Mouse (Mus musculus) thymus, postnatal 0 days (tissue): Measurements from ENCODE around the gene Wdr17. TPM values are rescaled to one million over a fixed set of nuclear protein-coding genes. Genes with fewer than 3 reads are reported as not detected.
A peak's percentile ranks its signal among the peaks of the same experiment; 100 is the strongest.
"Not testable (repeated sequence)": the region's sequence is repeated elsewhere in the genome, so short reads cannot be mapped to it uniquely, and the experiment has no call there.

ENCODE experiments used
- DNase-seq: peaks from one replicate; pipeline ENCODE4 v3.0.0-alpha.2; 2015; ENCODE audit warnings: low spot score
- polyA plus RNA-seq: library from polyadenylated mRNA; unstranded; fragments of >200 nt; fragmentation: Nextera tagmentation; extraction: Ambion mirVana; gene quantifications from 2 replicates; pipeline ENCODE4 v1.2.1, GENCODE M21; 2015

Gene Wdr17
- polyA plus RNA-seq, 1 experiment from 2014 or later: not detected

DNA sequence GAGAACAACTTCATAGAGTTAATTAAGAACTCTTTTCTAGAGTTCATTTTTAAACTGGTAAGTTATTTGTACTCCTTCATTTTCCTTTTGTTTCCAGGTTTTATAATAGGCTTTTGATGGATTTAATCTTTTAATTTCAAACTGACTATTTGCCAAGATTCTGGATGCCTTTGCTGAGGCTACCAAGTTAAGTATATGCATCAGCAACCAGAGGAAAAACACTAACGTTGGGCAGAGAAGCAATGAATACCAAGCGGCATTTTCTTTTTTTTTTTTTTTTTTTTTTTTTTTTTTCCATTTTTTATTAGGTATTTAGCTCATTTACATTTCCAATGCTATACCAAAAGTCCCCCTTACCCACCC, 94.3 kb downstream of the Wdr17 start:
- no peak for DNase-seq

DNA sequence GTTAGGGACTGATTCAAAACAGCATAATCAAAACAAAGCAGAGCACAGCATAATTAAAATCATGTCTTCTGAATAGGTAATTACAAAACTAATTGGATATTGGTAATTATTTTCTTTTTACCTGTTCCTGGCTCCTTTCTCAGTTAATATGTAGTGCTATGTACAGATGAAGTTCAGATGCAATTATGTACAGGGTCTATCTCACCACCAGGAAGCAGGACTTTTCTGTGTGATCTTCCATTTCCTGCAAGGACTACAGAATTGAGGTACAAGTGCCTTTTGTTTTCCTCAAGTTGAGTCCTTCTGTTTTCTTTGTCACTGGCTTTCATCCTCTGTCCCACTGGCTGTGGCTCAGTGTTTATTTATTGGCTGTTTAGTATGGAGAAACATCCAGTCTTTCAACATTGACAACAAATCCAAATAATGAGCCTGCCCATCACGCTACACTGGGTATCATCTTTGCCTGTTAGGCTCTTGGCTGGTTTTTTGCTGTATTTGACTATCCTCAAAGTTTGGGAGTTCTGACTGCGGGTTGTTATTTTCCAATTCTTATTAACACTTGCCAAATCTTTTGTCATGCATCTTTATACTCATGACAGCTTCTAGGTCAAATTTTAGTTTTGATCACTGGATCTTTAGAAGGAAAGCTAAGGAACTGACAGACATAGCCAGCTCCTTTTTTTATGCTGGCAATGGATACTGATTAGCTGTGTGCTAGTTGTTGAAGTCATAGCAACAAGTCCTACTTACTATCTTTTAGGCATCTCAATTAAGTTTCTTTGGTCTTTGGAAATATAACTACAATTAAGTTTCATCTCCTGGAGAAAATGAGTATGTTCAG, 94.9 kb downstream of the Wdr17 start:
- DNase-seq: no peak

DNA sequence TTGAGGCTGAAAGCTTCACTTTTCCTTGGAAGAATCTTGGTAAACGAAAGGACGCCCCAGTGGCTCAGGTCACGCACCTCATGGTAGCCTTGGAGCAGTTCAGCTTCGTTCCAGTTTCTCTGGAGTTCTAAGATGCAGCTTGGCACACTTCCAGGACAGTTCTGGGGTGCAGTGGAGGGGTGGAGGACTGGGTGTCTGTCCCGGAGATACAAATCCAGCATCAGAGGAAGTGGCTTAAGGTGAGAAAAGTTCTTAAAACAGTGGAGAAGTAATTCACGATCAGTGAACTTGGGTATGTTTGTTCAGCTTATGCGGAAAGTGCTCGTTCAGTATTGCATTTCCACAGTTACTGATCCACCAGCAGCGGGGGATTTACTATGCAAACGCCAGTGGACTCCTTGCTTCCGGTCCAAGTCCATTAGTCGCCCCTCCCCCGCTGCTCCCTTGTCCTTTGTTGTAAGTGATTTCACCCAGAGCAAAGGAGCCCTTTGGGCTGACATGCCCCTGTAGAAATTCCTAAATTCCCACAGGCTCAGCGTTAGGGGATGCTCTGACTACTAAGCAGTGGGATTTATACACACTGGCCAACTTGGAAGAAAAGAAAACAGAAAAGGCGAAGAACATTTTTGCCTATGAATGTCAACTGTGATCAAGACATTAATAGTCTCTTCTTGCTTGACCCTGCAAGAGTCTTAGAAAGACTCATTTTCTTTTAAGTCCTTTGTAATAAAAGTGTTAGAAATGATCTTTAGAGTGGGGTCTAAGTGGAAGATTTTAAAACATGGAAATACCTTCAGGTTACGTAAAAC, 106.6 kb downstream of the Wdr17 start:
- no peak for DNase-seq

DNA sequence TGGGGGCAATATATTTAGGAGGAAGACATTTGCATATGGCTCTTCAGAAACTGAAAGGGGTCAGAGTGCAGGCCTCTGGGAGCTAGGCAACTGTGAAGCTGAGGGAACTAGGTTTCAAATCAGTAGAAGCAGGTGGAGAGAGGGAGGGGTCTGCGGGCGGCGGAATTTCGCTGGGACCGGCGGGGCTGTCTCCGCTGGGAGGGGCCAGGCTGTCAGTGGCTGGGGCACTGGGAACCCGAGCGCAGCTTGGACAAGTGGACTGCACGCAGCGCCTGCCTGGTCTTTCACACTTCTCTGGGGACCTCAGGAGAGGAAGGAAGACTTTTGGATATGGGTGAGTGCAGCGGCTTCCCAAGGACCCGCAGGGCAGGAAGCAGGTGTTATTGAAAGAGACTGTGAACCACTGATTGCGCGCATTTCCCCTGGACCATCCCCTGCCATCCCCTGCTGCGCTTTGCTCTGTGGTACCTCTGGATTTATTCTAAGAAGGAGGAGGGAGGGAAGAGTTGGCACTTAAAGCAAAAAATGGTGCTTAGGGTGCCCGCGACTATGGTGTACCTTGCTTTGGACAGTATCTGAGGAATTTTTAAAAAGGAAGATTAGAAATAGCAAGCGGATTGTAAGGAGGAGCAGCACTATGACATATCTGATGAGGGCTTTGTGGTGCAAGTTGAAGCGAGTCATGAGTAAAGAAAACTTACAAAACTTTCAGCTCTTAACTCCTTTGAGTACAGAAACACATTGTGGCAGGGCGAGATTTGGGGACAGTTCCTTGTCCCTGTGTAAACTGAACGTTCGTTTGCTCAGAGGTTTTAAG, 107.5 kb downstream of the Wdr17 start:
- DNase-seq: no peak

DNA sequence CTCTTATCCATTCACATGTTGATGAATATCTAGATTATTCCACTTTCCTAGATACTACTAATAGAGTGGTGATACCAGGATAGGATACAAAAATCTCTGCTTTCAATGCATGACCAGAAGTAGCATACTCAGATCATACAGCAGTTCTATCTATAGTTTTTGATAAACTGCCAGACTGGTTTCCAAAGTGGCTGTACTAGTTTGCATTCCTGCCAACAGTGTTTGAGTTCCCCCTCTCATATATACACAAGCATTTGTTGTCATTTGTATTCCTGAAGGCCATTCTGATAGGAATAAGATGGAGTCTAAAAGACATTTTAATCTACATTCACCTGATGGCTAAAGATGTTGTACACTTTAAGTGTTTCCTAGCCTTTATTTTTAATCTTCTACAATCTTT, 110.0 kb downstream of the Wdr17 start:
- no peak for DNase-seq

DNA sequence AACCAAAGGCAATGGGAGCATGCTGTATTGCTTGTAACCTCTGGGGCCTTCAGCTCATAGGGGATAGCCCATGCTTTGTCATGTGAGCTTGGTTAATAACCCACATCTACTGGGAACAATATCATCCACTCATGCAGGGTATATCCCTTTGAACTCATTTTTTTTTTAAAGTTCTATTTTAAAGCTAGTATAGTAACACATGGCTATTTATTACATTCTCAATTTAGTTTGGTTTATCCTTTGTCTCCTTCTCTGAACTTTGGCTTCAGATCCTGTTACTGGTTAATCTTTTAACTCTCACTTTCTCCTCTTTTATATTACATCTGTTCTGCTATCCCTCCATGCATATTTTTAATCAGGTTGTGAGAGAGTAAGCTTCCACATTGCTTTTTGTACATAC, 110.7 kb downstream of the Wdr17 start:
- no peak for DNase-seq

DNA sequence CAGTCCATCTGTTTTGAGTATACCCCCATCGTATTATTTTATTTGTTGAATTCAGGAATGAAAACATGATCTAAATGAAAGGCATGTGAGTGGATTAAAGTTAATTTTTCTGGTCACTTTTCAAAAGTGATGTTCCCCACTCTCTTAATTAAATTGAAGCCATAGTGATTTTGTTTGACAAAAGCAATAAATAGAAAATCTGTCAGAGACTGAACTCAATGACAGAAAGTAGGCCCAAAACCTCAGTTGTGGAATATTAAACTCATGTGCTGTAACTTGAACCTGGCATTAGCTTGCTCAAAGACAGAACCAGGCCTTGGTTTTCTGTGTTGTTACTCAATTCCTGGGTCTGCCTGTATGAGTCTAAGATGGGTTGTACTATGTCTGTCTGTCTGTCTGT, 129.3 kb downstream of the Wdr17 start:
- no peak for DNase-seq

DNA sequence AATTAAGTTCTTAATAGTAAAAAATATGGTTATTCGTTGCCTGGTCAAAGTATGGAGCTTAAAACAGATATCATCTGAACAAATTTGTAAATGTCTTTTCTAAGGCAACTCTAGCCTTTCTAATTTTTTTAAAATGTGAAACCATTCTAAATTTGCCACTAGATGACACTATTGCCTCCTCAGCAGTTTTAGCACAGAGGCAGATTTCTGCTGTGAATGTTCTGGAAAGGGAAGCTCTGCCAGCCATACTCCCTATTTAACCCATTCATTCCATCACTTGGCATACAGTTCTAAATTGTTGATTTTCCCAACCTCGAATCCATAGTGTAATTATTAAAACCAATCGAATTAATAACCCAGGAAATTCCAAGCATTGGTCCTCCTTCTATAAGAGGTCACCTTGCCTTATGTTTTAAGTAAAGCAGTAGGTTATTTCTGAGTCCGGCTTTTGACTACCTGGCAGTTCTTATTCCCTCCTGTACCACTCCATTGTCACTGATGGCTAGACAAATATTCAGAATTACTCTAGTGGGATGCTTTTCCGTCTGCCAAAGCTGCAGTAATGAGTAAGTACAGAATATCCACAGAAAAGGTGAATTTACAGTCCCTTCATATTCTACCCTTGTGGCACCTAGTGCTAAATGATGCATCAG, 150.2 kb downstream of the Wdr17 start:
- no peak for DNase-seq

DNA sequence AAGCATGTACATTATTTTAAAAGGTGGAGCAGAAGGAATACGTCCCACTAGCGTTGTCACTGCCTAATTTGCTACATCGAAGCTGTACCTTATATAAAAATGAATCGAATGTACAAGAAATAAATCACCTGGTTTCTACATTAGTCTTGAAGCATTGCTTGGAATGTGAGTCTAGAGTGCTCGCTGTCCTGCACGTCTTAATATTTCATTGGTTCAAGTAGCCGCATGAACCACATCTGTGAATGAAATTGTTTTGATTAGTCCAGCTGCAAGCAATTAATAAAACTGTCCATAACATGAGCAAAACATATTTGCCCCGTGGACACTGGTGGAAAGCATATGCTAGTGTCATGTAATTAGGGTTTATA, 162.3 kb downstream of the Wdr17 start:
- DNase-seq: no peak

DNA sequence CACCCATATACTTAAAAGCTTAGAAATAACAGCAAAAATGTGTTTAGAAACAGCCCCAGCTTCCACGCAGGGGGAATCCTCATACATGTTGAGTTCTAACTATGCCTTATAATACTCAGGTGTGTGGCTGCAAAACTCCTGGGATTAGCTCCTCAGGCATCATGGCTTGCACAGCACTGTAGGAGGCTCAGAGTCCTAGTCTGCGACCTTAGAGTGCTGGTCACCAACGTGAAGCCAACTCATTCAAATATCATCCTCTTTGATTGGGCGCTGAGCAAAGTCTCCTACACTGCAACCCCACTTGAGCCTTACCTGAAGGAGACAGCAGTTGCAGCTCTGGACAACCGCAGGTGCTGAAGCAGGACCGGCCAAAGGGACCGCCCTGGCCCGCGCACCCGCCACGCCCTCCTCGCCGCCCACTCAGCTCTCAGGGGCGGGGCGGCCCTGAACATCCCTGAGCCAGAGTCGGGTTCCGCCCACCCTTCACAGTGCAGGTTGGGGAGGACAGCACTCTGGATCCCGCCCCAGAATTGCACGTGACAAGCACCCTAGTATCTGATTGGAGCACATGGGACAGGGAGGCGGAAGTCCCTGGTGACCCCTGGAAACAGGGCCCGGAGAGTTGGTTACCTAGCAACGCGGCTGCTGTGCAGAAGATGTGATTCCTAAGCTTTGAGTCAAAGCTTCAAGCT, 162.9 kb downstream of the Wdr17 start:
- DNase-seq: peak; percentile 4

DNA sequence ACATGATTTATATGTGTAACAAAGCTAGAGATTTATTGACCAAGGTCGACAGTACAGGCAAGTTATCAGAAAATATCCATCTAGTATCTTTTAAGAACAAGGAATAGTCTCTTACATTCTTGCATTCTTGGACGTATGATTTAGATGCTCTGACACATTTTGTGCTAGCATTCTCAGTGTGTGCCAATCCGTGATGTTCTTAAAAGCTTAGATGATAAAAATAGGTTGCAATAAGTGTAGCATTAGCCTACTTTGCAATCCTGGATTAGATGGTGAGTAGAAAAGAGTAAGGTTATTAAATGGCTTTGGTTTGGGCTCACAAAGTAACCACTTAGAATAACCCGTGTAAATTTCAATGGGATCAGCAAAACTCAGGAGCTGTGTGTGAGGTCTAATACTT, 168.5 kb downstream of the Wdr17 start:
- no peak for DNase-seq

DNA sequence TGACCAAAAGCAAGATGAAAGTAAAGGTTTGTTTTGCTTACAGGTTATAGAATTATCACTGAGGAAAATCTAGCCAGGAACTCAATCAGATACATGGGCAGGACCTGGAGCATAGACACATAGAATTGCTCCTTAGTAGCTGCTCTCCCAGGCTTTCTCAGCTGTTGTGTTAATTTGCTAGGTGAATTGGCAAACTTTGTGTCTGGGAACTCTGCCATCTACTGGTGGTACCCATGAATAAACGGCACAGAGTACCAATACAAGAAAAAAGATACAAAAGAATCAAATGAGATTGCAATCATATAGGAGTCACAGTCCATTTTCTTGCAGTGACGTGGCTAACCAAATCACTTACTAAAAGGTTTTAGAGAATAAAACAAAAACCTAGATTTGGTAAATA, 181.2 kb downstream of the Wdr17 start:
- no peak for DNase-seq

DNA sequence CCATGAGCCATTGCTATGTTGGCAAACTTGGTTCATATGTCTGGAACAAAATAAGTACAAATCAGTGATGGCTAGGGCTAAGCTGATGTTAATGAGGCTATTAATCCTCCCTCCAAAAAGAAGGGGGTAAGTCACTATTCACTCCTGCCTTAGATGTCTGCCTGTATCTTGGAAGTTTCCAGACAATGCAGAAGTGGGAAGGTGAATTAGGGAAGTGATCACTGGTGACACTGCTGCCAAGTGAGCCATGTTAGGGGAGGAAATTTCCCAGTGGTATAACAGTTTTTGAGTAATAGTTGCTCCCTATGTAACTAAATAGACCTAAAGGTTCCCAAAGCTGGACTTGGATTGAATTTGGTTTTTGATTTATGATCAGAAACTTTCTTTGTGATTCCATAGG, 215.2 kb downstream of the Wdr17 start:
- DNase-seq: no peak

DNA sequence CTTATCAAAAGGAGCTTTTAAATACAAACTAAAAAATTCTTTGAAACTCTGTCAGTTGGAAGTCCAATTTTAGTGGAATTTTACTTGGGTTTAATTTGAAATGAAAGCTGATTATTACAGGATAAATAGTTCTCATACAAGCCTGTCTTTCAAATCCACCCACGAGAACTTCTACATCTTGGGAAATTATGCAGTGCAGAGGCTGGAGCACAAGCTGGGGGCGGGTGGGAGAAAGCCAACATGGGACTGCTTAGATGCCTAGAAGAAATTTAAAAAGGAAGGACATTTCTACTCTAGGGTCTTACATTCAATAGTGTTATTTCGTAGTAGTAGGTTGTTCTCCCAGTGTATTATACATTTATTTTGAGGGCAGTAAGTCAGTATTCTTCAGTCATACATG, 219.2 kb downstream of the Wdr17 start:
- no peak for DNase-seq

DNA sequence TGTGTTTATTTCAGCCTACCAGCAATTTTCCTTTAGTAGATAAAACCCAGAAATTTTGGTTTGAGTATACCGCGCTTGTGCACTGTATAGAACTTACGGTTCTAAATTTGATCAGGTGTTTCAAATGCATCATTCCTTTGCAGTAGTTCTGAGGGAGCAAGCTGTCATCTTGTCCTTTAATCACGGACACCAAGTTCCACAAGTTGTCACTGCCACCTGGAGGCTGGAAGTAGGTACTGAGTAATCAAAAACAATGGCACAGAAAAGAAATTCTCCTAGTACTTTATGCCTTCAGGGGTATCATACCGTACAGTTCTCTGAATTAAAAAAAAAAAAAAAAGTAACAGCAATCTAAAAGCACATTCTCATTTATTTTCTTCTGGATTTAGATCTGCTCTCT, 226.3 kb downstream of the Wdr17 start:
- peak; percentile 8 for DNase-seq

DNA sequence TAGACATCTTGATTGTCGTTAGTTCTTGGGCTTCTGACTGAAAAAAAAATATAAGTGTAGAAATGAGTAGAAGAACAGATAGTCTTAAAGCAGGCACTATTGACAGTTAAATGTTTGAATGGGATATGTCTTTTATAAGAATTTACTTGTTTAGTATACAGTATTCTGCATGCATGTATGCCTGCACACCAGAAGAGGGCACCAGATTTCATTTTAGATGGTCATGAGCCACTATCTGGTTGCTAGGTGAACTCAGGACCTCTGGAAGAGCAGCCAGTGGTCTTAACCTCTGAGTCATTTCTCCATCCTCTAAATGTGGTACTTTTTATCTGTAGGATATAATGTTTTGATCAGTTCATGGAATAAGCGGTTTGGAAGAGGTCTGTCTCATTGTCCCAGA, 227.3 kb downstream of the Wdr17 start:
- no peak for DNase-seq

DNA sequence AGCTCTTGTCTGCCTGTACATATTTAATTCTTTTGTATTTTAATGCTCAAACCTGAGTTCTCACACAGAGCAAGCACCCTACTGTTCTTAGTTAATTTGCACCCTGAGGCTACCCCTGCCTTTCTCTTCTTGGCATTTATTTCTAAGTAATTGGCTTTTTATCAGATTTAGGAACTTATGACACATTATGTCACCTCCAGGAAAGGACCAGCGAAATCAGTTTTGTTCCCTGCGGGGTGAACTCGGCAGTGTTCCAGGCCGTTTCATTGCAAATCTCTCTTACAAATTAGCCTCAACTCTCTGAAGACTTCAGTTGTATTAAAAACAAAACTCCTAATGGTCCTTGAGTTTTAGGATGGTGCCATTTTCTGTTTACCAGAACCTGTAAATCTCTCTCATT, 248.3 kb downstream of the Wdr17 start:
- no peak for DNase-seq

DNA sequence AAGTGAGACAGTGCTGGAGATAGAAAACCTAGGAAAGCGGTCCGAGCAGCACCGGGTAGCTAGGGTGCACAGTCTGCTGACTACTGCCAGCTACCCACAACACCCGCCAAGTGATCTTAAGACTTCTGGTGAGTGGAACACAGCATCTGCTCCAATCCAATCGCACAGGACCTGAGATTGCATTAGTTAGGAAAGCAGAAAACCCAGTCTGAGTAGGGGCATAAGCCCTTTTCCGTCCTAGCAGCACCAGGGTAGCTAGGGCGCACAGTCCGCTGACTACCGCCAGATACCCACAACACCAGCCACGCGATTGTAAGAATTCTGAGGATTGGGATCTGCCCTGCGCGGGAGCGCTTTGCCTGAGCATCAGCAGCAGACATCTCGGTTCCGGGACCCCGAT, 270.3 kb downstream of the Wdr17 start:
- DNase-seq: not testable (repeated sequence)

DNA sequence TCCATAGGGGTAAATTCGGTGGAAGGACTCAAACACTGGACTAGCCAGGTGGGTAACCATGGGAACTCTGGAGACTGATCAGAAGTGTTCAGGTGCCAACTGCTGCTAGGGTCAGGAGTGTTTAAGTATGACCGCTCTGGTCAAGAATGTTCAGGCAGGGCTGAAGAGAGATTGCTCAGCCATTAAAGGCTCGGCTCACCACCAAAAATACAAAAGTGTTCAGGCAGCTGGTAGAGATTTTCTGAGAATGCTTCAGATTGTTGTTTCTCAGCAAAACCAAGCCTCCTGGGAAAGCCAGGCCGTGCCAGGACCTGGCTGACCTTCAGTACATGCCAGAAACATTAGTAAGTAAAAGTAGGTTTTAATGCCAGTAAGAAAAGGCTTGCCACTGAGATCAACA, 276.7 kb downstream of the Wdr17 start:
- DNase-seq: no peak

DNA sequence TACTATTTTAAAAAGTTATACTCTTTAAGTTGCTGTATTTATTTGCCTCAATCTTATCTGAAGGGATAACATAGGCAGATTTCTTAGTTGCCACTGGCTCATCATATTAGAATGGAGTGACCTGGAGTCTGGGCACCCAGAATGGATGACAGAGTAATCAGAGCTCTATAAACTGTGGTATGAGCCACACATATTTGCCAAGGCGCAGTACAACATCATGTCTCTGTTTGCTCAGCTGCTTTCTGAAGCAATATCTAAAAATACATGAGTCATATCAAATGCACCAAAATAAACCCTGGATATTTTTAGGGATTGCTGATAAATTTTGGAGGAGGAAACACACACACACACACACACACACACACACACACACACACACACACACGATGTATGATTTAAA, 277.6 kb downstream of the Wdr17 start:
- no peak for DNase-seq

DNA sequence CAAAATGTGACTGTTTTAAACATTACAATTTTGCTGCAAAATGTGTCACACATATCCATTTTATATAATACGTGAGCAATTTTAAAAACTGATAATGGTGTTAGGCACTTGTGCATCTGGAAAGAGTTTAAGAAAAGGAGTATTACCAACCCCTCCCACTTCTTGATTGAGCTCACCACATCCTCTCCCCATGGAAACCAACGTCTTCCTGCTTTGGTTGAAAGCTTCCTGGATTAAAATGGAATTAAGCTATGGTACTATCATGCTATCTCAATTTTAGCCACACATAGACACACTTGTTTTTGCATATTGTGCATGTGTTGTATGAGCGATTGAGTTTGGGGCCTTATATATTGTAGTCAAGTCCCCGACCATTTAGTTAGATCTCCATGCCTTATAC, 283.5 kb downstream of the Wdr17 start:
- DNase-seq: no peak
